19 mouse cellular contexts compared by ENCODE assay signal in the genomic region with DNA sequence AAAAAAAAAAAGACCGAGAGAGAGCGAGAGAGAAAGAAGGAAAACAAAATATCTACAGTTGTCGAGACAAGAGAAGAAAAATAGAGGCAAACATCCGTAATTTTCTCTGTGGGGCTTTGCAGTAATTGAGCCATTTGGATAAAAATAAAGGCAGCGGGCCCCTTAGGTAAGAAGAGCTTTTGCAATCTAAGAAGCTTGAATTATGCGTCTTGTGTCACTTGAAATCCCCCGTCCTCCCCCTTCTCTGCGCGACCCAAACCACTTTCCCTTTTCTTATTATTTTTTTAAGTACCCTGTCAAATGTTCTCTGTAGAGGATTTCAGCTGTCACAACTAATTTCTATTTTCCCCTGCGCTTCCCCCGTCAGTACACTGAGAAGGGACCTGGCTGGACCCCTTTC.
"Had no signal": no experiment of that assay in that cellular context is flagged by ENCODE, and none has a peak within 500 bp of the region (broad histone marks: within the 10 kb centered on the region; RNA-seq: fewer than 3 reads in every experiment).

No protein-coding gene starts in this region.

- H3K9me3 ChIP-seq: kidney, embryonic 15.5 days; liver, embryonic 13.5 days; midbrain, embryonic 15.5 days; neural tube, embryonic 12.5 days; neural tube, embryonic 15.5 days had no signal

- H3K9ac ChIP-seq: kidney, embryonic 15.5 days; liver, embryonic 13.5 days; midbrain, embryonic 15.5 days; neural tube, embryonic 12.5 days; neural tube, embryonic 15.5 days had no signal

- ATAC-seq: midbrain, embryonic 15.5 days had no signal

- H3K27me3 ChIP-seq: kidney, embryonic 15.5 days; liver, embryonic 13.5 days; midbrain, embryonic 15.5 days had no signal

- H3K4me2 ChIP-seq: kidney, embryonic 15.5 days; liver, embryonic 13.5 days; midbrain, embryonic 15.5 days; neural tube, embryonic 12.5 days; neural tube, embryonic 15.5 days had no signal

- H3K27ac ChIP-seq: kidney, embryonic 15.5 days; layer of hippocampus, adult 2 months; left cerebral cortex, adult 2 months; liver, embryonic 13.5 days; midbrain, embryonic 15.5 days; neural tube, embryonic 12.5 days; neural tube, embryonic 15.5 days; stomach, postnatal 0 days had no signal

- H3K36me3 ChIP-seq: kidney, embryonic 15.5 days; liver, embryonic 13.5 days; midbrain, embryonic 15.5 days; neural tube, embryonic 12.5 days; neural tube, embryonic 15.5 days had no signal

- H3K4me1 ChIP-seq: kidney, embryonic 15.5 days; liver, embryonic 13.5 days; neural tube, embryonic 12.5 days; neural tube, embryonic 15.5 days had no signal

- H3K4me3 ChIP-seq: kidney, embryonic 15.5 days; layer of hippocampus, adult 2 months; left cerebral cortex, adult 2 months; liver, embryonic 13.5 days; midbrain, embryonic 15.5 days; neural tube, embryonic 12.5 days; neural tube, embryonic 15.5 days had no signal

- DNase-seq: kidney, postnatal 14 days; layer of hippocampus, adult 9-11 months; liver, embryonic 13.5 days; lung, adult 2 months; lung, postnatal 14 days; lung, postnatal 4 days; right cerebral cortex, adult 18-20 months; right cerebral cortex, postnatal 14 days; right cerebral cortex, postnatal 4 days; thymus, adult 2 months; thymus, postnatal 14 days; thymus, postnatal 4 days had no signal
